Mouse (Mus musculus): ENCODE data around the gene Cd300a. TPM values are rescaled to one million over a fixed set of nuclear protein-coding genes. Genes with fewer than 3 reads are reported as not detected.
"Not testable (repeated sequence)": the region's sequence is repeated elsewhere in the genome, so short reads cannot be mapped to it uniquely, and the experiment has no call there.

Cd300a gene
- polyA plus RNA-seq, 1 experiment from 2014 or later, result 0.67 TPM

- 94% methylated on average over 4 of the region's 4 CpGs for WGBS
- H3K4me2 ChIP-seq (replicated peaks), result no peak overlapping the region
- no peak overlapping the region for H3K4me3 ChIP-seq (replicated peaks)
- no peak overlapping the region for H3K9ac ChIP-seq (replicated peaks)
- no peaks in the 10 kb centered on the region for H3K36me3 ChIP-seq
- no peaks in the 10 kb centered on the region for H3K4me1 ChIP-seq (replicated peaks)
- no peak for ATAC-seq
- H3K27ac ChIP-seq, result no peak overlapping the region
- H3K27me3 ChIP-seq, result no peaks in the 10 kb centered on the region
- no peaks in the 10 kb centered on the region for H3K9me3 ChIP-seq
Observed at GRCm38 (mm10) chr11:114883251-114883789, 6.5 kb upstream of the Cd300a start.

DNA sequence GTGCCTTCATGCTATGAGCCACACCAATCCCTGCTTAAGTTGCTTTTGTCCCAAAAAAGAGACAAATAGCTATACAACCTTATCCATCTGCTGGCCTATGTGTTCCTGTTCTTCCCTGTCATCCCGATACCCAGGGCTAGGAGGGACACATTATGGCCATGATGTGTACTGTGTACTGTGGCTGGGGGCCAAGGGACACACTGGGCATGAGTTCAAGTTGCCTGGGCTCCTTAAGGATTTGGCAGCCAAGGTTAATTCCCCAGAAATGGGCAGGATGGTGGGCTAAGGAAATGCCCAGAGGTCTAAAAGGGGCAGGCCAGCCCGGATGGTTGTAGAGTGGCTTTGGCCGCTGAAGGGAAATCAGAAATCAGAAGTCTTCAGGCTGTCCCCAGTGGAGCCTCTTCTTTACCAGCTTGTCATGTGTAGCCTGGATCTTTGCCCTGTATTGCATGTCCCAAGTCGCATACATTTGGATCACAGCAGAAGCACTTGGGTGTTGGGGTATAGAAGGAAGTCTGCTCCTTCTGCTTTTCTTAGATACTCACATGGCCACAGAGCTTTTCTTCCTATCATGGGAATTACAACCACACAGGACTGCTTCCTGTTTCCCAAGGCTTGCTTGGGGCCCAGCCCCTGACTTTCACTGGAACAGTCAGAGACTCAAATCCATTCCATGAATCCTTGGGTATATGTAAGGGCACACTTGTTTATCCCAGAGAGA, 5.3 kb upstream of the Cd300a start:
- Histone ChIP-seq H3K36me3 (no peaks in the 10 kb centered on the region), H3K4me3 (replicated peaks) (no peak overlapping the region), H3K4me2 (replicated peaks) (no peak overlapping the region), H3K9me3 (no peaks in the 10 kb centered on the region), H3K9ac (replicated peaks) (no peak overlapping the region), H3K4me1 (replicated peaks) (no peaks in the 10 kb centered on the region), H3K27ac (no peak overlapping the region), H3K27me3 (no peaks in the 10 kb centered on the region)
- ATAC-seq, result no peak
- 88% methylated on average over 4 of the region's 4 CpGs for WGBS

GRCm38 (mm10) chr11:114890542-114890941, 701 bp downstream of the Cd300a start:
- Histone ChIP-seq H3K9ac (replicated peaks) (no peak overlapping the region; the same call in 1 of the 2 replicates), H3K36me3 (no peaks in the 10 kb centered on the region), H3K4me1 (replicated peaks) (no peaks in the 10 kb centered on the region), H3K4me2 (replicated peaks) (0 out of 2 replicates have a peak overlapping the region, but pooled peaks have one; percentile 3), H3K27me3 (no peaks in the 10 kb centered on the region), H3K4me3 (replicated peaks) (no peak overlapping the region), H3K27ac (no peak overlapping the region), H3K9me3 (no peaks in the 10 kb centered on the region)
- WGBS, result 57% methylated on average over 5 of the region's 5 CpGs
- ATAC-seq, result no peak

DNA sequence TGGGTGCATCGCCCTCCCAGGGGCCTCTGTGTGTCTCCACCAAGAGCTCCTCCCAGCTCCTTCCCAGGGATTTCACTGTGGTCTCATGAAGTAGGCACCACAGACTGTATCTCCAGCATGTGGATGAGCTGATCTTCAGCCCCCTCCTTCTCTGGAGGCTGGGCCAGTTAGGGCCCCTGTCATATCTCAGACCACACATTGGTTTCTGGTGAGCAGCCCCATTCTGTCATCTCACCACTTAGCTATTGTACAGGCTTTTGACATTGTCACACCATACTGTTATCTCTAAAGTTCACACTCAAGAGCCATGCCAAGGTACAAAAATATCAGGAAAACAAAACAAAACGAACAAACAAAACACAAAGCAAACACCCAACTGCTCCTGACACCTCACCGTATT, 6.2 kb downstream of the Cd300a start:
- Histone ChIP-seq H3K4me1 (replicated peaks) (no peaks in the 10 kb centered on the region), H3K36me3 (no peaks in the 10 kb centered on the region), H3K4me3 (replicated peaks) (no peak overlapping the region), H3K27ac (no peak overlapping the region), H3K27me3 (no peaks in the 10 kb centered on the region), H3K9ac (replicated peaks) (no peak overlapping the region), H3K9me3 (no peaks in the 10 kb centered on the region), H3K4me2 (replicated peaks) (no peak overlapping the region)
- WGBS, result 89% methylated on average over 3 of the region's 3 CpGs
- no peak for ATAC-seq

DNA sequence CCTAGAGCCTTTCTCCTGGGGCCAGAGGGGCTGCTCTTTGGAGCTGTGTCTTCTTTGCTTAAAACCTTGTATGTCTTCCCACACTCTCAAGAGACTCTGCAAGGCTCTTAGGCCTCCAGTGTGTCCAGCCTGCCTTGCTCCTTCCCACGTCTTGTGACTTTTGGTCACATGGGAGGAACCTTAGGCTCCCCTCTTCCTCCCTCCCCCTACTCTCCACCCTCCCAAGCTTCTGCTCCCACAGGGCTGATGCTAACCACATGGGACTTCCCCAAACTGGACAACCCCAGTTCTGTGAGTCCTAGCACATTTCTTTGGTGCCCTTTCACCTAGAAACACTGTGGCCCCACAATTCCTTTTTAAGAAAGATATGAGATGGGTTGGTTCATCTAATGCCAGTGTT, 8.2 kb downstream of the Cd300a start:
- no peak overlapping the region for H3K27ac ChIP-seq
- H3K4me1 ChIP-seq (replicated peaks), result no peaks in the 10 kb centered on the region
- no peak overlapping the region for H3K9ac ChIP-seq (replicated peaks)
- H3K9me3 ChIP-seq, result no peaks in the 10 kb centered on the region
- H3K4me3 ChIP-seq (replicated peaks), result no peak overlapping the region
- no peak for ATAC-seq
- H3K27me3 ChIP-seq, result no peaks in the 10 kb centered on the region
- H3K36me3 ChIP-seq, result no peaks in the 10 kb centered on the region
- H3K4me2 ChIP-seq (replicated peaks), result no peak overlapping the region
- WGBS, result 52% methylated on average over 1 of the region's 1 CpGs

DNA sequence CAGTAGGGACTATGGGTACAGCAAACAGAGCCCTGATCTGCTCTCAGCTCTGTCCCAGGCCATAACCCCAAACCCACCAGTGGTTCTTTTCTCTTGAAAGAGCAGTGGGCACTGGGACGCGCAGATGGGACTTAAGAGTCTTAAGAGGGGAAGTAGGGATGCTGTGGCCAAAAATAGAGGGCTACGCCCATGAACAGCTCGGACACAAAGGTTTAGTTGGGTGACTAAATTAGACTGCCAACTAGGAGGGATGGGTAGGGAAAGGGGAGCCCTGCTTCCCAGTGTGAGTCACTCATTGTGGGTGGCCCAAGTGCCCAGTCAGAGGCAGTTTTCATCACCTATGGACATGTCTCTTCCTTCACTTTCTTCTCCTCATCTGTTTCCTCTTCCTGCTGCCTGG, 13.4 kb downstream of the Cd300a start:
- no peaks in the 10 kb centered on the region for H3K4me1 ChIP-seq (replicated peaks)
- no peak overlapping the region for H3K27ac ChIP-seq
- 92% methylated on average over 4 of the region's 4 CpGs for WGBS
- ATAC-seq, result no peak
- no peak overlapping the region for H3K4me3 ChIP-seq (replicated peaks)
- H3K9me3 ChIP-seq, result no peaks in the 10 kb centered on the region
- no peak overlapping the region for H3K4me2 ChIP-seq (replicated peaks)
- no peak overlapping the region for H3K9ac ChIP-seq (replicated peaks)
- H3K27me3 ChIP-seq, result 0 out of 2 replicates have a peak, but pooled peaks cover 5% of the 10 kb centered on the region
- no peaks in the 10 kb centered on the region for H3K36me3 ChIP-seq

- WGBS, result 80% methylated on average over 4 of the region's 4 CpGs
- Histone ChIP-seq H3K4me3 (replicated peaks) (no peak overlapping the region), H3K4me2 (replicated peaks) (no peak overlapping the region), H3K36me3 (no peaks in the 10 kb centered on the region), H3K9ac (replicated peaks) (no peak overlapping the region), H3K27ac (no peak overlapping the region), H3K9me3 (no peaks in the 10 kb centered on the region), H3K27me3 (0 out of 2 replicates have a peak, but pooled peaks cover 5% of the 10 kb centered on the region), H3K4me1 (replicated peaks) (no peaks in the 10 kb centered on the region)
- ATAC-seq, result no peak
Observed at GRCm38 (mm10) chr11:114907567-114907966, 17.7 kb downstream of the Cd300a start.

GRCm38 (mm10) chr11:114908086-114908485, 18.2 kb downstream of the Cd300a start:
- ATAC-seq, result no peak
- Histone ChIP-seq H3K4me3 (replicated peaks) (no peak overlapping the region), H3K27me3 (0 out of 2 replicates have a peak, but pooled peaks cover 5% of the 10 kb centered on the region), H3K4me1 (replicated peaks) (no peaks in the 10 kb centered on the region), H3K4me2 (replicated peaks) (no peak overlapping the region), H3K27ac (no peak overlapping the region), H3K9ac (replicated peaks) (no peak overlapping the region), H3K9me3 (no peaks in the 10 kb centered on the region), H3K36me3 (no peaks in the 10 kb centered on the region)
- 68% methylated on average over 4 of the region's 4 CpGs for WGBS

GRCm38 (mm10) chr11:114909538-114909937, 19.7 kb downstream of the Cd300a start:
- H3K4me2 ChIP-seq (replicated peaks); H3K4me1 ChIP-seq (replicated peaks); ATAC-seq; H3K9ac ChIP-seq (replicated peaks); H3K27ac ChIP-seq; H3K36me3 ChIP-seq; H3K27me3 ChIP-seq; H3K4me3 ChIP-seq (replicated peaks); H3K9me3 ChIP-seq: not testable (repeated sequence)
- 39% methylated on average over 3 of the region's 3 CpGs for WGBS

DNA sequence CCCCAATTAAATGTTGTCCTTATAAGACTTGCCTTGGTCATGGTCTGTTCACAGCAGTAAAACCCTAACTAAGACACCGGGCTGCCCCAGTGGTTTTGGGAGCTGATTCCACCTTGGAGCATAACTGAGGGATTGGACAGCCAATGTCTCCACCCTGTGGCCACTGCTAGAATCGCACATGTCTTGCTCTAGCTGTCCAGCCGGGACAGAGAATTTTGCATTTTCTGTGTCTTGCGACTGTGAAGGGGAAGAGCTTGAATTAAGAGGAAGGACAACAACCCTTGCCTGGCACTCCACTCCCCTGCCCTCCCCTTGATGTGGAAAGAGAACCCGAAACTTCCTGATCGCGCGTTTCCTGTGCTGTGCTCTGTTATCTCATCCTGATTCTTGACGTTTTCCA, 23.0 kb downstream of the Cd300a start:
- 23% methylated on average over 9 of the region's 9 CpGs for WGBS
- Histone ChIP-seq H3K4me2 (replicated peaks) (no peak overlapping the region), H3K27me3 (peaks cover 4% of the 10 kb centered on the region; the same call in 1 of the 2 replicates), H3K9me3 (no peaks in the 10 kb centered on the region), H3K36me3 (no peaks in the 10 kb centered on the region), H3K27ac (no peak overlapping the region), H3K4me3 (replicated peaks) (no peak overlapping the region), H3K9ac (replicated peaks) (no peak overlapping the region), H3K4me1 (replicated peaks) (no peaks in the 10 kb centered on the region)
- ATAC-seq, result peak; percentile 78

DNA sequence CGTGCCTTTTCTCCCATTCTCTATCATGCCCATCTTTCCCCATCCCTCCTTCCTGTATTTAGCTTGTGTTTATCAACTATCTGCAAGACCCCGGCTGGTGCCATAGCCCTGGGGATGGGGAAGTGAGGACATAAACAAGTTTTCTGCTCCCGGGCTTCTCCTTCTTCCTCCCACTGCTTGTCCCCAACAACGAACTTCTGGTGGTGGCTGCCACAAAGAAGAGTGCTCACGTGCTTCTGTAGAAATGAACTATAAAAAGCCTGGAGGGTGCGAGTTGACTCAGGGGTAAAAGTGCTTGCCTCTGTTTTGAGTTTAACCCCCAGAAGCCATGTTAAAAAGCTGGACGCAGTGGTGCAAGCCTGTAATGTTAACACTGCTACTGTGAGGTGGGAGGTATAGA, 25.1 kb downstream of the Cd300a start:
- no peak overlapping the region for H3K27ac ChIP-seq
- H3K27me3 ChIP-seq, result peaks cover 4% of the 10 kb centered on the region; the same call in 1 of the 2 replicates
- 68% methylated on average over 7 of the region's 7 CpGs for WGBS
- no peak overlapping the region for H3K4me3 ChIP-seq (replicated peaks)
- H3K36me3 ChIP-seq, result no peaks in the 10 kb centered on the region
- no peak overlapping the region for H3K9ac ChIP-seq (replicated peaks)
- ATAC-seq, result no peak
- H3K4me2 ChIP-seq (replicated peaks), result no peak overlapping the region
- no peaks in the 10 kb centered on the region for H3K9me3 ChIP-seq
- H3K4me1 ChIP-seq (replicated peaks), result no peaks in the 10 kb centered on the region

GRCm38 (mm10) chr11:114917120-114917519, 27.3 kb downstream of the Cd300a start:
- ATAC-seq, result no peak
- Histone ChIP-seq H3K36me3 (no peaks in the 10 kb centered on the region), H3K4me1 (replicated peaks) (no peaks in the 10 kb centered on the region), H3K4me2 (replicated peaks) (no peak overlapping the region), H3K9me3 (no peaks in the 10 kb centered on the region), H3K9ac (replicated peaks) (no peak overlapping the region), H3K27me3 (peaks cover 4% of the 10 kb centered on the region; the same call in 1 of the 2 replicates), H3K27ac (no peak overlapping the region), H3K4me3 (replicated peaks) (no peak overlapping the region)
- 81% methylated on average over 6 of the region's 6 CpGs for WGBS

Data from midbrain, embryonic 13.5 days (tissue).